Mouse (Mus musculus) intestine, postnatal 0 days (tissue): ENCODE measurements around the gene Pno1. TPM values are rescaled to one million over a fixed set of nuclear protein-coding genes. Genes with fewer than 3 reads are reported as not detected.

Source experiments
- ATAC-seq: fragments of 200-750 bp; cut with Nextera tagmentation; 2 replicates; pipeline ENCODE4 v1.8.0; 2017; ENCODE audit warnings: mild to moderate bottlenecking, moderate TSS enrichment, moderate library complexity
- H3K27ac ChIP-seq: fragments of 300-500 bp; sonication (generic); 2 replicates; pipeline ENCODE4 v1.5.1; 2014; ENCODE audit warnings: mild to moderate bottlenecking, low read depth, low read length, moderate library complexity
- H3K27me3 ChIP-seq: fragments of 300-500 bp; sonication (generic); replicated peaks from 2 replicates; pipeline ENCODE4 v1.6.1; 2014; ENCODE audit warnings: low read length, mixed read lengths; ENCODE audit not compliant: control insufficient read depth, insufficient read depth
- H3K36me3 ChIP-seq: fragments of 300-500 bp; sonication (generic); 2 replicates; pipeline ENCODE4 v1.6.1; 2014; ENCODE audit warnings: mild to moderate bottlenecking, moderate library complexity; ENCODE audit not compliant: control insufficient read depth, insufficient read depth
- H3K4me1 ChIP-seq: fragments of 300-500 bp; sonication (generic); replicated peaks from 2 replicates; pipeline ENCODE4 v1.6.1; 2014; ENCODE audit warnings: antibody characterized with exemption, low read length, mixed read lengths; ENCODE audit not compliant: control insufficient read depth, insufficient read depth
- H3K4me2 ChIP-seq: fragments of 300-500 bp; sonication (generic); replicated peaks from 2 replicates; pipeline ENCODE4 v1.6.1; 2014; ENCODE audit warnings: low read depth, mild to moderate bottlenecking, moderate library complexity
- H3K4me3 ChIP-seq: fragments of 300-500 bp; sonication (generic); 2 replicates; pipeline ENCODE4 v1.5.1; 2014; ENCODE audit warnings: low read depth, low read length
- H3K9ac ChIP-seq: fragments of 300-500 bp; sonication (generic); 2 replicates; pipeline ENCODE4 v1.6.1; 2014; ENCODE audit warnings: mild to moderate bottlenecking, low read depth, low read length
- H3K9me3 ChIP-seq: fragments of 300-500 bp; sonication (generic); 2 replicates; pipeline ENCODE4 v1.6.1; 2016; ENCODE audit warnings: mixed run types; ENCODE audit not compliant: control insufficient read depth
- CTCF ChIP-seq: sonication (generic); IDR thresholded peaks from 2 replicates; pipeline ENCODE4 v1.5.1; 2016; ENCODE audit warnings: low read depth, mild to moderate bottlenecking, control low read depth, antibody characterized with exemption, moderate library complexity
- WGBS: fragments of 180-500 bp; shearing (Covaris S2); extraction: QIAGEN DNeasy Blood & Tissue Kit; methylation state at CpG from one replicate; pipeline ENCODE4 v1.1.7; 2014; 5-methylcytosine and 5-hydroxymethylcytosine counted together
- polyA plus RNA-seq: library from polyadenylated mRNA; unstranded; fragments of >200 nt; fragmentation: Nextera tagmentation; extraction: Ambion mirVana; gene quantifications from 2 replicates; pipeline ENCODE4 v1.2.1, GENCODE M21; 2015

Pno1 gene
- polyA plus RNA-seq, 1 experiment from 2014 or later = 54.1 TPM

DNA sequence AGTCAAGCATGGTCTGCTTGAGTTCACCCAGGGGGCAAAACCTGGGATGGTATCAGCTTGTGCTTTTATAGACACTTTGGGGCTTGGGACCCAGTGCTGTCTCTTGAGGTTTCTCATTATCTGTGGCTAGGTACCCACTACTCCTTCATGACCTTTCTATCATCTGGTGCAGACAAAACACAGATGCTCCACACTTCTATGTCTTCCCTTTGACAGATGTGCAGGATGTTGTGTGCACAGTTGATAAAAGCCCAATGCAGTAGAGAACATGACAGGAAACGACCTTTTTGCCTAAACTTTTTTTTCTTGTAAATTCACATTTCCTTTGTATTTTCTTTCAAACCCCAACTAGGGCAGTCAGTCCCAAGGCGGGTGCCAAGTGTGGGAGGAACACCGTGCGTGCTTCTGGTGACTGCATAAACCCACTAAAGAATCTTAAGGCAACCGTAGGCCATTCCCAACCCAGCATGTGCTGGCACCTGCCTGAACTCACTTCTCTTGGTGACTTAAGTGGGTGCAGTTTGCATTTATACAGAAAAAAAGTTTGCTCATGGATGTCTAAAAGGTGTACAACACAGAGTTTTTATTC lies 25.2 kb upstream of the Pno1 start:
- no peaks in the 10 kb centered on the region for H3K27me3 ChIP-seq
- H3K9ac ChIP-seq = no peak overlapping the region
- H3K36me3 ChIP-seq = peaks cover 17% of the 10 kb centered on the region
- ATAC-seq = no peak
- no peak overlapping the region for H3K27ac ChIP-seq
- TF ChIP-seq CTCF = no peak
- H3K4me3 ChIP-seq = no peak overlapping the region
- 71% methylated on average over 5 of the region's 5 CpGs for WGBS
- H3K9me3 ChIP-seq = no peaks in the 10 kb centered on the region
- H3K4me2 ChIP-seq = no peak overlapping the region
- no peaks in the 10 kb centered on the region for H3K4me1 ChIP-seq

DNA sequence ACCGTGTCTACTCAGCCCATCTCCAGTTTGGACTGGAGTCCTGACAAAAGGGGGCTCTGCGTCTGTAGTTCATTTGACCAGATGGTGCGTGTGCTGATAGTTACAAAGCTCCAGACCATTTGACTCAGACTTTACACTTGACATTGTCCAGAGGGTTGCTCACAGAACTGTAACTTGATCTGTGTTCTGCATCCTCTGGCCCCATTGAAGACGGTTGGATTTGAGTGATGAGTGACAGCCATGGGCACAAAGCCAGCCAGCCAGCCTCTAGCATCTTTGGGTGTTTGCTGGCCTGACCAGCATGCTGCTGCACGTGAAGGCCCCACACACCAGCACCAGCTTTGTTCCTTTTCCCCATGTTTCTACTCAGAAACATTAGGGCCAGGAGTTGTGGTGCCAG lies 21.4 kb upstream of the Pno1 start:
- no peak for ATAC-seq
- H3K4me1 ChIP-seq = no peaks in the 10 kb centered on the region
- 75% methylated on average over 5 of the region's 5 CpGs for WGBS
- H3K27ac ChIP-seq = no peak overlapping the region
- no peak overlapping the region for H3K4me2 ChIP-seq
- no peak overlapping the region for H3K9ac ChIP-seq
- H3K27me3 ChIP-seq = no peaks in the 10 kb centered on the region
- no peak for TF ChIP-seq CTCF
- peaks cover 29% of the 10 kb centered on the region for H3K36me3 ChIP-seq
- H3K4me3 ChIP-seq = no peak overlapping the region
- H3K9me3 ChIP-seq = no peaks in the 10 kb centered on the region

DNA sequence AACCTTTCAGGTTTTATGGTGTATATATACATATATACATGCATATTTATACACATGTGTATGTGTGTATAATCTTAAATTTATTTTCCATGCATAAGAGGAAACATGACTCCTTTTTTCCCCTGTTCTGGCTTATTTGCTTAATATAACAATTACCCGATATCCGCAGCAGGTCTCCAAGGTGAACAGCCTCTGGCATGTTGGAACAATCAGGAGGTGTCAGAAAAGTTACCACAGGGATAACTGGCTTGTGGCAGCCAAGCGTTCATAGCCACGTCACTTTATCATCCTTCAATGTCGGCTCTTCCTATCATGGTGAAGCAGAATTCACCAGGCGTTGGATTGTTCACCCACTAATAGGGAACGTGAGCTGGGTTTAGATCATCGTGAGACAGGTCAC lies 9.8 kb upstream of the Pno1 start:
- Histone ChIP-seq H3K4me2 (no peak overlapping the region), H3K4me3 (no peak overlapping the region), H3K27me3 (no peaks in the 10 kb centered on the region), H3K9me3 (no peaks in the 10 kb centered on the region), H3K9ac (no peak overlapping the region), H3K27ac (no peak overlapping the region), H3K36me3 (peaks cover 27% of the 10 kb centered on the region; the same call in 1 of the 2 replicates), H3K4me1 (no peaks in the 10 kb centered on the region)
- no peak for ATAC-seq
- no peak for TF ChIP-seq CTCF
- WGBS = 97% methylated on average over 8 of the region's 8 CpGs

DNA sequence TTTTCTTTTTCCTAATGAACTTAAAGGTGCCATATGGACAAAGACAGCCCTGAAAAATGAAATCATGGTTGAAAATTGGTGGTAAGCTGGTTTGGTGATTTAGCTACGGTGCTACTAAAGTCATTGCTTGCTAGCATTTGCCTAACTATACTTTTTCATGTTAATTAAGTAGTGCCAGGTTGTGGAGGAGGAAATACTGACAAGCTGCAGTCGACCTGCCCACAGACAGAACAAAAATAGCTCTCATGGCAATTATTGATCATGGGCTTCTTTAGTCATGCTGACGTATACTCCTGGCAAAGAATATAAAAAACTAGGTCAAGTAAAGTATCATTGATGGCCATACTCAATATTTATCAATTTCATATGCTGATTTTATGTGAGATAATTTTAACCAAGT lies 4.1 kb upstream of the Pno1 start:
- Histone ChIP-seq H3K27ac (no peak overlapping the region), H3K9ac (no peak overlapping the region), H3K36me3 (no peaks in the 10 kb centered on the region), H3K4me1 (no peaks in the 10 kb centered on the region), H3K4me2 (no peak overlapping the region), H3K27me3 (no peaks in the 10 kb centered on the region), H3K4me3 (no peak overlapping the region), H3K9me3 (no peaks in the 10 kb centered on the region)
- WGBS = 78% methylated on average over 3 of the region's 3 CpGs
- ATAC-seq = no peak
- no peak for TF ChIP-seq CTCF

DNA sequence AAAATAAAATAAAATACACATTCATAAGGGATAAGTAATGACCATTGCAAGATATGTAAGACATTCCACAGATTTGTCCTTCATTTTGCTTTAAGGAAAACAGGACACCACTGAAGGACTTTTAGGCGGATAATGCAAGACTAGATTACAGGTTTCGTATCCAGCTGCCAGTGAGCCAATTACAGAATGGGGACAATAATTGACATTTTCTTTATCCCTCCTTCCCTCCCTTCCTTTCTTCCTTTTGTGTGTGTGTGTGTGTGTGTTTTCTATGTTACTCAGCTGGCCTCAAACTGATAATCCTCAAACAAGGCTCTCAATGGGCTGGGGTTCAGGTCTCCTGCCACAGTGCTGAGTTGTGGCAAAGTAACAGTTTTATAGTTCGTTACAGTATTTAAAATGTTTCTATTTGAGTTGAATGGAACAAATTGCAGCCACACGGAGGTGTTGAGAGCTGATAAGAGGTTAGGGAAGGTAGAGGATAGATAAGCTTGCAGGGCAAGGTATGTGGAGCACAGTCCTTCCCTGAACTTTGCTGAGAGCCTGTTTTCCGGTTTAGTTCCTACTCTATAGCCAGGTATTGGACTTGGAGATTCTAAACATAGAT lies 1.6 kb upstream of the Pno1 start:
- 43% methylated on average over 5 of the region's 5 CpGs for WGBS
- no peaks in the 10 kb centered on the region for H3K27me3 ChIP-seq
- H3K4me3 ChIP-seq = no peak overlapping the region
- H3K36me3 ChIP-seq = no peaks in the 10 kb centered on the region
- no peak overlapping the region for H3K9ac ChIP-seq
- peak overlapping the region; percentile 71 for H3K4me2 ChIP-seq
- H3K9me3 ChIP-seq = no peaks in the 10 kb centered on the region
- no peaks in the 10 kb centered on the region for H3K4me1 ChIP-seq
- H3K27ac ChIP-seq = no peak overlapping the region
- ATAC-seq = no peak
- no peak for TF ChIP-seq CTCF

DNA sequence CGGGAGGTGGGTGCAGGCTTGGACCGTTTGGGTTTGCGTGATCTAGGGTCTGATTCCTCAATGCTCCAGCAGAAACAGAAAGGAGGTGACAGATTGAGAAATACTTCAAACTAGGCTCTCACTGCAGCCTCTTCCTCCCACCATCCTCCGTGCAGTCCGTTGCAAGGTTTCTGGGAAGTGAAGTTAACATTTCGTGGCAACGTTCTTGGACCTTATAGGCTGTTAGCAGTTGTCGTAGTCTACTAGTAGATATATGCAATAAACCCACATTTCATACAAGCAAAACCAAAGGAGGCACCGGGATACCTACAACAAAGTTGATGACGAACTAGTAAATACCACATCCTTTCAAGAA lies 750 bp upstream of the Pno1 start:
- WGBS = under 1% methylated on average over 10 of the region's 10 CpGs
- no peaks in the 10 kb centered on the region for H3K9me3 ChIP-seq
- H3K27ac ChIP-seq = 0 out of 2 replicates have a peak overlapping the region, but pooled peaks have one; percentile 72
- H3K4me3 ChIP-seq = peak overlapping the region; percentile 75
- peak overlapping the region; percentile 63 for H3K9ac ChIP-seq
- TF ChIP-seq CTCF = no peak
- ATAC-seq = no peak; the same call in 1 of the 2 replicates
- peak overlapping the region; percentile 71 for H3K4me2 ChIP-seq
- H3K27me3 ChIP-seq = no peaks in the 10 kb centered on the region
- peaks cover 2% of the 10 kb centered on the region; the same call in 1 of the 2 replicates for H3K36me3 ChIP-seq
- H3K4me1 ChIP-seq = no peaks in the 10 kb centered on the region
